ENCODE assay signal across 8 mouse cellular contexts in genomic region chr16:62853611-62854126, GRCm38 (mm10). TPM values are rescaled to one million over a fixed set of nuclear protein-coding genes. Genes with fewer than 3 reads are reported as not detected.
A peak's percentile ranks its signal among the peaks of the same experiment; 100 is the strongest.
DNase-seq lines count a peak whose midpoint lies in the region; ATAC-seq and TF ChIP-seq lines count a peak whose summit lies in the region.

No protein-coding gene starts in this region.

- H3K4me3 ChIP-seq in lung, embryonic 16.5 days (ENCODE audit: low read length): peak overlapping the region; percentile 63
- H3K4me3 ChIP-seq in forebrain, embryonic 12.5 days (replicated peaks): peak overlapping the region; percentile 56
- H3K4me3 ChIP-seq in liver, embryonic 12.5 days: peak overlapping the region; percentile 68
- H3K4me3 ChIP-seq in stomach, postnatal 0 days (ENCODE audit: low read depth, low read length): peak overlapping the region; percentile 64

- no peaks in the 10 kb centered on the region for H3K36me3 ChIP-seq in lung, embryonic 16.5 days (ENCODE audit: control insufficient read depth, insufficient read depth, low read length)
- no peaks in the 10 kb centered on the region for H3K36me3 ChIP-seq in forebrain, embryonic 12.5 days (replicated peaks)
- H3K36me3 ChIP-seq in liver, embryonic 12.5 days: no peaks in the 10 kb centered on the region
- H3K36me3 ChIP-seq in stomach, postnatal 0 days (ENCODE audit: control insufficient read depth, insufficient read depth, low read length): no peaks in the 10 kb centered on the region

- no peak for TF ChIP-seq CTCF in stomach, postnatal 0 days (IDR thresholded peaks at IDR 0.05; ENCODE audit: low read depth)

- TF ChIP-seq EP300 in stomach, postnatal 0 days (optimal IDR thresholded peaks at IDR 0.05): no peak

- peak overlapping the region; percentile 88 for H3K27ac ChIP-seq in lung, embryonic 16.5 days (ENCODE audit: low read length)
- no peak overlapping the region for H3K27ac ChIP-seq in forebrain, embryonic 12.5 days
- peak overlapping the region; percentile 74 for H3K27ac ChIP-seq in liver, embryonic 12.5 days
- peak overlapping the region; percentile 86 for H3K27ac ChIP-seq in stomach, postnatal 0 days (replicated peaks)

- no peaks in the 10 kb centered on the region for H3K27me3 ChIP-seq in lung, embryonic 16.5 days (ENCODE audit: control insufficient read depth, insufficient read depth, low read depth, low read length)
- no peaks in the 10 kb centered on the region; the same call in 1 of the 2 replicates for H3K27me3 ChIP-seq in forebrain, embryonic 12.5 days
- H3K27me3 ChIP-seq in liver, embryonic 12.5 days (replicated peaks): no peaks in the 10 kb centered on the region
- H3K27me3 ChIP-seq in stomach, postnatal 0 days (ENCODE audit: control insufficient read depth, insufficient read depth, low read length): no peaks in the 10 kb centered on the region

- DNase-seq in lung, postnatal 36 days: no peak
- DNase-seq in stomach, postnatal 0 days (ENCODE audit: low spot score): no peak
- DNase-seq in spleen, postnatal 4 days (ENCODE audit: low spot score in 2 of 2): no peak
- no peak for DNase-seq in thymus, adult 18-20 months
- no peak for DNase-seq in urinary bladder, postnatal 36 days (ENCODE audit: low spot score in 2 of 2)

- H3K4me1 ChIP-seq in lung, embryonic 16.5 days (replicated peaks; ENCODE audit: control insufficient read depth, insufficient read depth, low read length): peaks cover 5% of the 10 kb centered on the region; the same call in 1 of the 2 replicates
- H3K4me1 ChIP-seq in forebrain, embryonic 12.5 days: 0 out of 2 replicates have a peak, but pooled peaks cover 5% of the 10 kb centered on the region
- H3K4me1 ChIP-seq in liver, embryonic 12.5 days: peaks cover 33% of the 10 kb centered on the region
- no peaks in the 10 kb centered on the region for H3K4me1 ChIP-seq in stomach, postnatal 0 days (replicated peaks; ENCODE audit: control insufficient read depth, insufficient read depth)

- H3K9ac ChIP-seq in lung, embryonic 16.5 days (ENCODE audit: low read length): peak overlapping the region; percentile 85
- H3K9ac ChIP-seq in forebrain, embryonic 12.5 days: peak overlapping the region; percentile 76
- H3K9ac ChIP-seq in liver, embryonic 12.5 days: peak overlapping the region; percentile 74
- H3K9ac ChIP-seq in stomach, postnatal 0 days (ENCODE audit: low read length): peak overlapping the region; percentile 82

- no peaks in the 10 kb centered on the region for H3K9me3 ChIP-seq in lung, embryonic 16.5 days (ENCODE audit: control insufficient read depth, low read length)
- H3K9me3 ChIP-seq in forebrain, embryonic 12.5 days: no peaks in the 10 kb centered on the region
- H3K9me3 ChIP-seq in liver, embryonic 12.5 days (replicated peaks): no peaks in the 10 kb centered on the region
- no peaks in the 10 kb centered on the region for H3K9me3 ChIP-seq in stomach, postnatal 0 days (ENCODE audit: control insufficient read depth, low read length)

- ATAC-seq in lung, embryonic 16.5 days (ENCODE audit: low read depth): peak; percentile 41
- peak; percentile 36; the same call in 1 of the 2 replicates for ATAC-seq in forebrain, embryonic 12.5 days (ENCODE audit: low FRiP score)
- ATAC-seq in liver, embryonic 12.5 days: peak; percentile 38
- ATAC-seq in stomach, postnatal 0 days (ENCODE audit: low FRiP score, low TSS enrichment): peak; percentile 51; the same call in 1 of the 2 replicates

- peak overlapping the region; percentile 69 for H3K4me2 ChIP-seq in lung, embryonic 16.5 days (ENCODE audit: low read depth, low read length)
- H3K4me2 ChIP-seq in forebrain, embryonic 12.5 days: peak overlapping the region; percentile 82
- peak overlapping the region; percentile 95 for H3K4me2 ChIP-seq in liver, embryonic 12.5 days
- H3K4me2 ChIP-seq in stomach, postnatal 0 days (replicated peaks; ENCODE audit: low read depth): peak overlapping the region; percentile 83

- WGBS in lung, embryonic 16.5 days: 10% methylated on average over 3 of the region's 3 CpGs
- 18% methylated on average over 3 of the region's 3 CpGs for WGBS in forebrain, embryonic 12.5 days
- 11% methylated on average over 3 of the region's 3 CpGs for WGBS in liver, embryonic 12.5 days (ENCODE audit: insufficient replicate concordance)
- 12% methylated on average over 3 of the region's 3 CpGs for WGBS in stomach, postnatal 0 days

RNA-seq across cellular contexts. Expression of gene Pros1, which starts 0.4 kb away (rescaled TPM):
- 74.4 and 79.7 TPM in 2 replicates for polyA plus RNA-seq in lung, embryonic 16.5 days (2015; fragmentation: Nextera tagmentation; extraction: Ambion mirVana)
- 13.0 and 13.1 TPM in 2 replicates for polyA plus RNA-seq in forebrain, embryonic 12.5 days (2016; fragmentation: Nextera tagmentation; extraction: Ambion mirVana)
- 17.8 and 19.5 TPM in 2 replicates for polyA plus RNA-seq in liver, embryonic 12.5 days (2016; fragmentation: Nextera tagmentation; extraction: Ambion mirVana)
- polyA plus RNA-seq in stomach, postnatal 0 days (2015; fragmentation: Nextera tagmentation; extraction: Ambion mirVana): 24.9 and 26.6 TPM in 2 replicates

RNA-seq across cellular contexts. Expression of gene Arl13b, which starts 6.8 kb away (rescaled TPM):
- polyA plus RNA-seq in lung, embryonic 16.5 days (2015; fragmentation: Nextera tagmentation; extraction: Ambion mirVana): 20.8 and 22.4 TPM in 2 replicates
- 17.1 and 18.8 TPM in 2 replicates for polyA plus RNA-seq in forebrain, embryonic 12.5 days (2016; fragmentation: Nextera tagmentation; extraction: Ambion mirVana)
- 5.8 TPM in 2 replicates for polyA plus RNA-seq in liver, embryonic 12.5 days (2016; fragmentation: Nextera tagmentation; extraction: Ambion mirVana)
- polyA plus RNA-seq in stomach, postnatal 0 days (2015; fragmentation: Nextera tagmentation; extraction: Ambion mirVana): 10.1 and 12.1 TPM in 2 replicates

RNA-seq across cellular contexts. Expression of gene Stx19, which starts 39.2 kb away (rescaled TPM):
- 4.2 and 5.0 TPM in 2 replicates for polyA plus RNA-seq in lung, embryonic 16.5 days (2015; fragmentation: Nextera tagmentation; extraction: Ambion mirVana)
- polyA plus RNA-seq in forebrain, embryonic 12.5 days (2016; fragmentation: Nextera tagmentation; extraction: Ambion mirVana): 0.64 TPM in 2 replicates
- 0.11 and 0.23 TPM in 2 replicates for polyA plus RNA-seq in liver, embryonic 12.5 days (2016; fragmentation: Nextera tagmentation; extraction: Ambion mirVana)
- 12.9 and 14.1 TPM in 2 replicates for polyA plus RNA-seq in stomach, postnatal 0 days (2015; fragmentation: Nextera tagmentation; extraction: Ambion mirVana)
